Mouse (Mus musculus): ENCODE results near the gene Pgap2. TPM values are rescaled to one million over a fixed set of nuclear protein-coding genes. Genes with fewer than 3 reads are reported as not detected.

Pgap2 gene
- total and polyA plus RNA-seq, 3 experiments, result 18.3 to 38.5 (median 23.7) TPM

DNA sequence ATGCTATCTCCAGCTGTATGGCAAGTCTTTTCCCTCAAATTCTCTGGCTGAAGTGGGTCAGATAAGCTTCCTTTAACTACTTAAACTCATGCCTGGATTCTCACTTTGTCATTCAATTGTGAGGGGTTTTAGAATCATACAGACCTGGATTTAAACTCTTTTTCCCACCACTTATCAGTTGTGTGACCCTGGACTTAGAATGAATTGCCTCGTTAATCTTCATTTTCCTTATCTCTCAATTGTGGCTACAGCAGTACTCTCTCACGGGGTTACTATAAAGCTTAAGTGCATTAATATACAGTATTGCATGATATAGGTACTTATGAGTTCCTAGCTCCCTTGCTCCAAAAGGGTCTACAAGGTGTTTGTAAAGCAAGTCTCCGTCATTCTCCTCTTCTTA, 32.9 kb downstream of the Pgap2 start:
- peaks cover 38% of the 10 kb centered on the region for H3K79me2 ChIP-seq (replicated peaks; ENCODE audit: control insufficient read depth, extremely low read depth, insufficient read depth, poor library complexity, severe bottlenecking)
- peaks cover 43 to 64% of the 10 kb centered on the region in 2 experiments for H3K36me3 ChIP-seq (replicated peaks in 1 of 2; ENCODE audit: control insufficient read depth in 1 of 2, insufficient read depth in 1 of 2, low read length in 1 of 2)
- no peak overlapping the region for H3K9ac ChIP-seq (ENCODE audit: insufficient read depth, low read depth)
- DNase-seq (ENCODE audit: extremely low read depth), result no peak
- TF ChIP-seq CTCF (conservative IDR thresholded peaks at IDR 0.05 in 1 of 2, IDR thresholded peaks at IDR 0.05 in 1 of 2; ENCODE audit: low read depth in 2 of 2, low read length in 2 of 2), result no peak
- no peak for TF ChIP-seq MAX (IDR thresholded peaks at IDR 0.05; ENCODE audit: low read length)
- no peak for TF ChIP-seq E2F4 (IDR thresholded peaks at IDR 0.05; ENCODE audit: insufficient replicate concordance, low read depth, low read length)
- TF ChIP-seq USF2 (conservative IDR thresholded peaks at IDR 0.05; ENCODE audit: low read depth, low read length), result no peak
- no peak for TF ChIP-seq CHD2 (IDR thresholded peaks at IDR 0.05; ENCODE audit: low read length)
- TF ChIP-seq BHLHE40 (IDR thresholded peaks at IDR 0.05; ENCODE audit: low read depth, low read length), result no peak
- no peak for TF ChIP-seq SMC3 (IDR thresholded peaks at IDR 0.05; ENCODE audit: low read depth, low read length)
- no peak for TF ChIP-seq CHD1 (IDR thresholded peaks at IDR 0.05; ENCODE audit: low read depth, low read length)
- no peak for TF ChIP-seq UBTF (IDR thresholded peaks at IDR 0.05; ENCODE audit: low read depth, low read length)
- no peak for TF ChIP-seq TBP (conservative IDR thresholded peaks at IDR 0.05; ENCODE audit: low read depth, low read length)
- no peak for TF ChIP-seq JUND (conservative IDR thresholded peaks at IDR 0.05; ENCODE audit: low read depth, low read length)
- no peak for TF ChIP-seq TCF12 (IDR thresholded peaks at IDR 0.05; ENCODE audit: low read depth, low read length)
- TF ChIP-seq SIN3A (IDR thresholded peaks at IDR 0.05; ENCODE audit: low read length), result no peak
- TF ChIP-seq ETS1 (conservative IDR thresholded peaks at IDR 0.05; ENCODE audit: low read depth, low read length), result no peak
- dilution Hi-C loops (cut with MboI; ENCODE audit: extremely low pct_ligation_motif_present, extremely low pct_unique_long_range_greater_than_20kb, low sequenced_read_pairs) (no loop called here), in situ Hi-C loops (cut with MboI; ENCODE audit: low pct_ligation_motif_present, low pct_unique_long_range_greater_than_20kb, low sequenced_read_pairs) (no loop called here)
- no peak overlapping the region for H3K4me2 ChIP-seq (ENCODE audit: insufficient read depth, low read depth, poor library complexity, severe bottlenecking)
- H3K4me1 ChIP-seq (ENCODE audit: control insufficient read depth in 1 of 2, insufficient read depth in 2 of 2), result peaks cover 57 to 82% of the 10 kb centered on the region in 2 experiments
- no peak overlapping the region for H3K4me3 ChIP-seq (replicated peaks in 1 of 3; ENCODE audit: low read depth in 2 of 3, low read length in 2 of 3, poor library complexity in 1 of 3)
- H3K27ac ChIP-seq (ENCODE audit: insufficient read depth, low read depth), result no peak overlapping the region
- H3K9me3 ChIP-seq (replicated peaks; ENCODE audit: low read length), result peaks cover 4% of the 10 kb centered on the region
- no peaks in the 10 kb centered on the region for H3K27me3 ChIP-seq (replicated peaks)

- H3K4me3 ChIP-seq (replicated peaks in 1 of 3; ENCODE audit: low read depth in 2 of 3, low read length in 2 of 3, poor library complexity in 1 of 3), result no peak overlapping the region
- TF ChIP-seq TBP (conservative IDR thresholded peaks at IDR 0.05; ENCODE audit: low read depth, low read length) (no peak), MAZ (IDR thresholded peaks at IDR 0.05; ENCODE audit: low read depth, low read length) (no peak), USF2 (conservative IDR thresholded peaks at IDR 0.05; ENCODE audit: low read depth, low read length) (no peak), CHD2 (IDR thresholded peaks at IDR 0.05; ENCODE audit: low read length) (peak; percentile 41; the same call in 1 of the 2 replicates), CTCF (conservative IDR thresholded peaks at IDR 0.05 in 1 of 2, IDR thresholded peaks at IDR 0.05 in 1 of 2; ENCODE audit: low read depth in 2 of 2, low read length in 2 of 2) (no peak)
- H3K9ac ChIP-seq (ENCODE audit: insufficient read depth, low read depth), result no peak overlapping the region
- peaks cover 48% of the 10 kb centered on the region for H3K79me2 ChIP-seq (replicated peaks; ENCODE audit: control insufficient read depth, extremely low read depth, insufficient read depth, poor library complexity, severe bottlenecking)
- in situ Hi-C loops (cut with MboI; ENCODE audit: low pct_ligation_motif_present, low pct_unique_long_range_greater_than_20kb, low sequenced_read_pairs), result no loop called here
- DNase-seq (ENCODE audit: extremely low read depth), result no peak
- H3K4me1 ChIP-seq (ENCODE audit: control insufficient read depth in 1 of 2, insufficient read depth in 2 of 2), result peaks cover 54 to 79% of the 10 kb centered on the region in 2 experiments
- no peaks in the 10 kb centered on the region for H3K27me3 ChIP-seq (replicated peaks)
- dilution Hi-C loops (cut with MboI; ENCODE audit: extremely low pct_ligation_motif_present, extremely low pct_unique_long_range_greater_than_20kb, low sequenced_read_pairs), result no loop called here
- H3K36me3 ChIP-seq (replicated peaks in 1 of 2; ENCODE audit: control insufficient read depth in 1 of 2, insufficient read depth in 1 of 2, low read length in 1 of 2), result peaks cover 40 to 58% of the 10 kb centered on the region in 2 experiments
- H3K4me2 ChIP-seq (ENCODE audit: insufficient read depth, low read depth, poor library complexity, severe bottlenecking), result no peak overlapping the region
- H3K9me3 ChIP-seq (replicated peaks; ENCODE audit: low read length), result peaks cover 4% of the 10 kb centered on the region
- no peak overlapping the region for H3K27ac ChIP-seq (ENCODE audit: insufficient read depth, low read depth)
These were observed 33.9 kb downstream of the Pgap2 start for GRCm38 (mm10) chr7:102243870-102244269.
